Mouse (Mus musculus) ES-E14 (cell line): ENCODE results near the gene Scarf1.

Experiments
- CHD2 ChIP-seq: IDR thresholded peaks from 2 replicates; pipeline ENCODE4 v1.6.1; 2014; ENCODE audit warnings: mild to moderate bottlenecking, low read depth, low read length, inconsistent platforms
- HCFC1 ChIP-seq: IDR thresholded peaks from 2 replicates; pipeline ENCODE4 v1.6.1; 2012; ENCODE audit warnings: low read length, inconsistent platforms, borderline replicate concordance; ENCODE audit not compliant: insufficient read depth

- TF ChIP-seq HCFC1: no peak
- no peak for TF ChIP-seq CHD2
Observed at GRCm38 (mm10) chr11:75552906-75553482, 39.7 kb downstream of the Scarf1 start.
